Mouse (Mus musculus): Measurements from ENCODE around the gene Ugt1a8.

- no peak for TF ChIP-seq CTCF (IDR thresholded peaks at IDR 0.05)
- TF ChIP-seq EP300 (IDR thresholded peaks at IDR 0.05; ENCODE audit: insufficient read depth, low read depth, low read length): no peak
Observed at GRCm38 (mm10) chr1:88227482-88227881, 139.9 kb downstream of the Ugt1a8 start.
